Comparison of ENCODE assay signal across 21 mouse cellular contexts in genomic region chr12:54641374-54641773, GRCm38 (mm10). TPM values are rescaled to one million over a fixed set of nuclear protein-coding genes. Genes with fewer than 3 reads are reported as not detected.
DNase-seq lines count a peak whose midpoint lies in the region; ATAC-seq and TF ChIP-seq lines count a peak whose summit lies in the region.
"Had no signal": no experiment of that assay in that cellular context is flagged by ENCODE, and none has a peak within 500 bp of the region (broad histone marks: within the 10 kb centered on the region; RNA-seq: fewer than 3 reads in every experiment).

No protein-coding gene starts in this region.

- no peaks in the 10 kb centered on the region for H3K27me3 ChIP-seq in heart, embryonic 12.5 days (replicated peaks)
- H3K27me3 ChIP-seq in small intestine, adult 2 months (ENCODE audit: control insufficient read depth, insufficient read depth, low read length) = no peaks in the 10 kb centered on the region
- H3K27me3 ChIP-seq: CH12.LX, Patski had no signal

- peak; percentile 55 for DNase-seq in heart, adult 11 months
- no peak for DNase-seq in thymus, postnatal 14 days
- DNase-seq in spleen, adult 12 weeks (ENCODE audit: low spot score) = no peak
- DNase-seq: adrenal gland, adult 2 months; adrenal gland, adult 8-10 months; adrenal gland, postnatal 10 days; adrenal gland, postnatal 14 days; adrenal gland, postnatal 25 days; adrenal gland, postnatal 36 days; B cell, adult 2 months; cerebellum, adult 11 months; cerebellum, adult 11-12 months; cerebellum, adult 18-20 months had no signal

- no peak for TF ChIP-seq POLR2A in small intestine, adult 2 months (IDR thresholded peaks at IDR 0.05; ENCODE audit: low read depth, low read length)

- no peak for ATAC-seq in heart, embryonic 12.5 days (ENCODE audit: insufficient number of reproducible peaks, low FRiP score)
- ATAC-seq in monocyte, adult 5-6 weeks (replicated peaks; ENCODE audit: insufficient number of reproducible peaks, low FRiP score, low TSS enrichment, poor library complexity, severe bottlenecking) = peak; percentile 53; the same call in 1 of the 2 replicates
- ATAC-seq: activated CD4-positive, CD25-positive, alpha-beta regulatory T cell, adult 4 months; CD4-positive, CD25-positive, alpha-beta regulatory T cell, adult 4 months; Patski had no signal

- no peak overlapping the region for H3K9ac ChIP-seq in heart, embryonic 12.5 days

- 90% methylated on average over 4 of the region's 4 CpGs for WGBS in heart, embryonic 12.5 days
- 88% methylated on average over 4 of the region's 4 CpGs for WGBS in small intestine, adult 2 months

- H3K36me3 ChIP-seq in heart, embryonic 12.5 days = peaks cover 5% of the 10 kb centered on the region; the same call in 1 of the 2 replicates
- H3K36me3 ChIP-seq in small intestine, adult 2 months (ENCODE audit: control insufficient read depth, insufficient read depth, low read length) = peaks cover 8% of the 10 kb centered on the region

- H3K9me3 ChIP-seq in heart, embryonic 12.5 days (replicated peaks) = 0 out of 2 replicates have a peak, but pooled peaks cover 2% of the 10 kb centered on the region
- H3K9me3 ChIP-seq: G1E had no signal

- no peak overlapping the region for H3K4me3 ChIP-seq in heart, embryonic 12.5 days
- no peak overlapping the region for H3K4me3 ChIP-seq in small intestine, adult 2 months (ENCODE audit: low read depth, low read length)

- H3K4me2 ChIP-seq in heart, embryonic 12.5 days = no peak overlapping the region

- no peak for TF ChIP-seq CTCF in small intestine, adult 2 months (IDR thresholded peaks at IDR 0.05; ENCODE audit: extremely low read depth, insufficient read length, insufficient replicate concordance, low read depth, low read length)

- H3K4me1 ChIP-seq in heart, embryonic 12.5 days (replicated peaks) = no peaks in the 10 kb centered on the region
- H3K4me1 ChIP-seq in small intestine, adult 2 months (ENCODE audit: control insufficient read depth, insufficient read depth, insufficient read length, low read length) = peaks cover 25% of the 10 kb centered on the region; the same call in 1 of the 2 replicates

- H3K27ac ChIP-seq in heart, embryonic 12.5 days (ENCODE audit: poor library complexity, severe bottlenecking) = no peak overlapping the region
- H3K27ac ChIP-seq in small intestine, adult 2 months (ENCODE audit: insufficient read depth, low read depth, low read length) = peak overlapping the region; percentile 95; the same call in 1 of the 2 replicates

RNA-seq across cellular contexts. Expression of gene Sptssa, which starts 15.0 kb away (rescaled TPM):
- 121 and 124 TPM in 2 replicates for polyA plus RNA-seq in heart, embryonic 12.5 days (2016; fragmentation: Nextera tagmentation; extraction: Ambion mirVana)
- 74.5 to 129 TPM (median 113 TPM) in 3 replicates for total RNA-seq in monocyte, adult 5-6 weeks (2017)
- polyA plus RNA-seq in small intestine, adult 2 months (2012; rRNA removed) = 60.7 and 101 TPM in 2 replicates

RNA-seq across cellular contexts. Expression of gene Eapp, which starts 54.3 kb away (rescaled TPM):
- 45.4 and 49.9 TPM in 2 replicates for polyA plus RNA-seq in heart, embryonic 12.5 days (2016; fragmentation: Nextera tagmentation; extraction: Ambion mirVana)
- 63.1 to 85.9 TPM (median 71.5 TPM) in 3 replicates for total RNA-seq in monocyte, adult 5-6 weeks (2017)
- 1.3 and 4.4 TPM in 2 replicates for polyA plus RNA-seq in small intestine, adult 2 months (2012; rRNA removed)
